Mouse (Mus musculus): ENCODE measurements at regions not wholly inside any gene's neighbourhood (a gene's known extent, or its start where the extent isn't known, plus 50 kb on each side); places are given as distances from the start of the nearest gene placed in this dataset.
"Not testable (repeated sequence)": the region's sequence is repeated elsewhere in the genome, so short reads cannot be mapped to it uniquely, and the experiment has no call there.

- Histone ChIP-seq H3K4me1 (replicated peaks; ENCODE audit: control insufficient read depth in 2 of 2, insufficient read depth in 2 of 2, low read length in 1 of 2) (peaks cover 0 to 15% of the 10 kb centered on the region in 2 experiments; a peak in 2 of 4 replicates), H3K9me3 (ENCODE audit: control insufficient read depth, low read length) (no peaks in the 10 kb centered on the region), H3K9ac (replicated peaks) (no peak overlapping the region), H3K4me3 (ENCODE audit: insufficient read depth in 1 of 2, low read depth in 2 of 2, low read length in 2 of 2) (no peak overlapping the region), H3K27me3 (ENCODE audit: control insufficient read depth, insufficient read depth, low read length) (no peaks in the 10 kb centered on the region), H3K4me2 (ENCODE audit: low read depth) (no peak overlapping the region), H3K27ac (no peak overlapping the region), H3K36me3 (replicated peaks; ENCODE audit: control insufficient read depth, insufficient read depth, low read depth) (no peaks in the 10 kb centered on the region)
- ATAC-seq (ENCODE audit: insufficient read depth) (no peak), DNase-seq (ENCODE audit: low read depth in 3 of 3, low spot score in 3 of 3) (no peak)
- no peak for TF ChIP-seq CTCF (IDR thresholded peaks at IDR 0.05; ENCODE audit: low read depth)
- TF ChIP-seq EP300 (IDR thresholded peaks at IDR 0.05; ENCODE audit: low read depth): no peak
- WGBS (ENCODE audit: insufficient replicate concordance): 70% methylated on average over 10 of the region's 10 CpGs
Observed at GRCm38 (mm10) chr10:120682021-120682420, 205.8 kb upstream of the Hmga2 start.

GRCm38 (mm10) chr10:120679982-120680381, 203.7 kb upstream of the Hmga2 start:
- H3K4me2 ChIP-seq (ENCODE audit: low read depth): no peak overlapping the region
- H3K36me3 ChIP-seq (replicated peaks; ENCODE audit: control insufficient read depth, insufficient read depth, low read depth): no peaks in the 10 kb centered on the region
- H3K4me1 ChIP-seq (replicated peaks; ENCODE audit: control insufficient read depth in 2 of 2, insufficient read depth in 2 of 2, low read length in 1 of 2): peaks cover 0 to 16% of the 10 kb centered on the region in 2 experiments; a peak in 1 of 4 replicates
- H3K4me3 ChIP-seq (ENCODE audit: insufficient read depth in 1 of 2, low read depth in 2 of 2, low read length in 2 of 2): no peak overlapping the region
- H3K9ac ChIP-seq (replicated peaks): no peak overlapping the region
- WGBS (ENCODE audit: insufficient replicate concordance): 19% methylated on average over 6 of the region's 6 CpGs
- no peak for DNase-seq (ENCODE audit: low read depth in 3 of 3, low spot score in 3 of 3)
- no peak for TF ChIP-seq CTCF (IDR thresholded peaks at IDR 0.05; ENCODE audit: low read depth)
- no peak for ATAC-seq (ENCODE audit: insufficient read depth)
- H3K27ac ChIP-seq: no peak overlapping the region
- no peaks in the 10 kb centered on the region for H3K9me3 ChIP-seq (ENCODE audit: control insufficient read depth, low read length)
- H3K27me3 ChIP-seq (ENCODE audit: control insufficient read depth, insufficient read depth, low read length): no peaks in the 10 kb centered on the region

- whole genome bisulfite sequencing (ENCODE audit: insufficient replicate concordance): 69% methylated on average over 8 of the region's 8 CpGs
- no peak overlapping the region for H3K4me2 ChIP-seq (ENCODE audit: low read depth)
- TF ChIP-seq CTCF (IDR thresholded peaks at IDR 0.05; ENCODE audit: low read depth) (no peak), EP300 (IDR thresholded peaks at IDR 0.05; ENCODE audit: low read depth) (no peak)
- H3K4me3 ChIP-seq (ENCODE audit: insufficient read depth in 1 of 2, low read depth in 2 of 2, low read length in 2 of 2): no peak overlapping the region
- no peaks in the 10 kb centered on the region for H3K9me3 ChIP-seq (ENCODE audit: control insufficient read depth, low read length)
- no peaks in the 10 kb centered on the region for H3K36me3 ChIP-seq (replicated peaks; ENCODE audit: control insufficient read depth, insufficient read depth, low read depth)
- no peaks in the 10 kb centered on the region for H3K27me3 ChIP-seq (ENCODE audit: control insufficient read depth, insufficient read depth, low read length)
- H3K27ac ChIP-seq: no peak overlapping the region
- peaks cover 0 to 24% of the 10 kb centered on the region in 2 experiments; a peak in 1 of 4 replicates for H3K4me1 ChIP-seq (replicated peaks; ENCODE audit: control insufficient read depth in 2 of 2, insufficient read depth in 2 of 2, low read length in 1 of 2)
- no peak for ATAC-seq (ENCODE audit: insufficient read depth)
- no peak overlapping the region for H3K9ac ChIP-seq (replicated peaks)
- DNase-seq (ENCODE audit: low read depth in 3 of 3, low spot score in 3 of 3): no peak
Observed at GRCm38 (mm10) chr10:120678277-120678676, 202.0 kb upstream of the Hmga2 start.

GRCm38 (mm10) chr10:120675369-120675768, 199.1 kb upstream of the Hmga2 start:
- no peak for ATAC-seq (ENCODE audit: insufficient read depth)
- Histone ChIP-seq H3K27ac (no peak overlapping the region), H3K4me2 (ENCODE audit: low read depth) (no peak overlapping the region), H3K9ac (replicated peaks) (no peak overlapping the region), H3K4me3 (ENCODE audit: insufficient read depth in 1 of 2, low read depth in 2 of 2, low read length in 2 of 2) (no peak overlapping the region), H3K4me1 (replicated peaks; ENCODE audit: control insufficient read depth in 2 of 2, insufficient read depth in 2 of 2, low read length in 1 of 2) (peaks cover 0 to 24% of the 10 kb centered on the region in 2 experiments; a peak in 1 of 4 replicates), H3K36me3 (replicated peaks; ENCODE audit: control insufficient read depth, insufficient read depth, low read depth) (no peaks in the 10 kb centered on the region), H3K9me3 (ENCODE audit: control insufficient read depth, low read length) (no peaks in the 10 kb centered on the region), H3K27me3 (ENCODE audit: control insufficient read depth, insufficient read depth, low read length) (no peaks in the 10 kb centered on the region)
- TF ChIP-seq CTCF (IDR thresholded peaks at IDR 0.05; ENCODE audit: low read depth) (no peak), EP300 (IDR thresholded peaks at IDR 0.05; ENCODE audit: low read depth) (no peak)
- WGBS (ENCODE audit: insufficient replicate concordance): 47% methylated on average over 4 of the region's 4 CpGs
- no peak for DNase-seq (ENCODE audit: low read depth in 3 of 3, low spot score in 3 of 3)

- 22% methylated on average over 10 of the region's 10 CpGs for WGBS (ENCODE audit: insufficient replicate concordance)
- Histone ChIP-seq H3K4me3 (ENCODE audit: insufficient read depth in 1 of 2, low read depth in 2 of 2, low read length in 2 of 2) (no peak overlapping the region), H3K4me2 (ENCODE audit: low read depth) (no peak overlapping the region; the same call in 1 of the 2 replicates), H3K36me3 (replicated peaks; ENCODE audit: control insufficient read depth, insufficient read depth, low read depth) (no peaks in the 10 kb centered on the region), H3K27me3 (ENCODE audit: control insufficient read depth, insufficient read depth, low read length) (no peaks in the 10 kb centered on the region), H3K27ac (no peak overlapping the region), H3K9me3 (ENCODE audit: control insufficient read depth, low read length) (no peaks in the 10 kb centered on the region), H3K4me1 (replicated peaks; ENCODE audit: control insufficient read depth in 2 of 2, insufficient read depth in 2 of 2, low read length in 1 of 2) (peaks cover 0 to 20% of the 10 kb centered on the region in 2 experiments; a peak in 1 of 4 replicates), H3K9ac (replicated peaks) (no peak overlapping the region)
- TF ChIP-seq CTCF (IDR thresholded peaks at IDR 0.05; ENCODE audit: low read depth) (no peak), EP300 (IDR thresholded peaks at IDR 0.05; ENCODE audit: low read depth) (no peak)
- DNase-seq (ENCODE audit: low read depth in 3 of 3, low spot score in 3 of 3) (peak in 1 of 3 experiments; percentile 20), ATAC-seq (ENCODE audit: insufficient read depth) (peak; percentile 41; the same call in 1 of the 2 replicates)
Observed at GRCm38 (mm10) chr10:120674321-120675045, 198.2 kb upstream of the Hmga2 start.

GRCm38 (mm10) chr10:120667678-120668031, 191.4 kb upstream of the Hmga2 start:
- not testable (repeated sequence) for H3K4me2 ChIP-seq (ENCODE audit: low read depth)

More at GRCm38 (mm10) chr10:120667678-120668031, 191.4 kb upstream of the Hmga2 start:
- H3K27me3 ChIP-seq (ENCODE audit: control insufficient read depth, insufficient read depth, low read length); H3K36me3 ChIP-seq (replicated peaks; ENCODE audit: control insufficient read depth, insufficient read depth, low read depth); H3K27ac ChIP-seq; DNase-seq (ENCODE audit: low read depth in 3 of 3, low spot score in 3 of 3); H3K4me1 ChIP-seq (replicated peaks; ENCODE audit: control insufficient read depth in 2 of 2, insufficient read depth in 2 of 2, low read length in 1 of 2); H3K4me3 ChIP-seq (ENCODE audit: insufficient read depth in 1 of 2, low read depth in 2 of 2, low read length in 2 of 2); H3K9me3 ChIP-seq (ENCODE audit: control insufficient read depth, low read length); H3K9ac ChIP-seq (replicated peaks); ATAC-seq (ENCODE audit: insufficient read depth): not testable (repeated sequence)
- 88% methylated on average over 7 of the region's 7 CpGs for WGBS (ENCODE audit: insufficient replicate concordance)

Data from liver, embryonic 14.5 days (tissue).